Mouse (Mus musculus) limb, embryonic 10.5 days (tissue): ENCODE measurements around the gene Zbtb40. TPM values are rescaled to one million over a fixed set of nuclear protein-coding genes. Genes with fewer than 3 reads are reported as not detected.

Source experiments
- DNase-seq: peaks from one replicate; pipeline ENCODE4 v3.0.0-alpha.2; 2017; ENCODE audit warnings: low spot score
- H3K27ac ChIP-seq: fragments of 300-500 bp; sonication (generic); 2 replicates; pipeline ENCODE4 v1.5.1; 2016; ENCODE audit warnings: mild to moderate bottlenecking
- H3K27me3 ChIP-seq: fragments of 300-500 bp; sonication (generic); 2 replicates; pipeline ENCODE4 v1.6.1; 2016; ENCODE audit warnings: low read depth, mild to moderate bottlenecking; ENCODE audit not compliant: poor library complexity, severe bottlenecking
- H3K36me3 ChIP-seq: fragments of 300-500 bp; sonication (generic); 2 replicates; pipeline ENCODE4 v1.6.1; 2016; ENCODE audit warnings: mild to moderate bottlenecking, moderate library complexity
- H3K4me1 ChIP-seq: fragments of 300-500 bp; sonication (generic); 2 replicates; pipeline ENCODE4 v1.6.1; 2016
- H3K4me3 ChIP-seq: fragments of 300-500 bp; sonication (generic); 2 replicates; pipeline ENCODE4 v1.5.1; 2016; ENCODE audit warnings: mild to moderate bottlenecking, moderate library complexity
- H3K9me3 ChIP-seq: fragments of 300-500 bp; sonication (generic); replicated peaks from 2 replicates; pipeline ENCODE4 v1.6.1; 2016; ENCODE audit warnings: mild to moderate bottlenecking
- WGBS: fragments of 180-500 bp; shearing (Covaris S2); methylation state at CpG from one replicate; pipeline ENCODE4 v1.1.7; 2016; 5-methylcytosine and 5-hydroxymethylcytosine counted together
- polyA plus RNA-seq: library from polyadenylated mRNA; unstranded; fragments of >200 nt; fragmentation: Nextera tagmentation; extraction: Ambion mirVana; gene quantifications from 2 replicates; pipeline ENCODE4 v1.2.1, GENCODE M21; 2016

Gene Zbtb40
- polyA plus RNA-seq, 1 experiment from 2014 or later, result 7.2 TPM

DNA sequence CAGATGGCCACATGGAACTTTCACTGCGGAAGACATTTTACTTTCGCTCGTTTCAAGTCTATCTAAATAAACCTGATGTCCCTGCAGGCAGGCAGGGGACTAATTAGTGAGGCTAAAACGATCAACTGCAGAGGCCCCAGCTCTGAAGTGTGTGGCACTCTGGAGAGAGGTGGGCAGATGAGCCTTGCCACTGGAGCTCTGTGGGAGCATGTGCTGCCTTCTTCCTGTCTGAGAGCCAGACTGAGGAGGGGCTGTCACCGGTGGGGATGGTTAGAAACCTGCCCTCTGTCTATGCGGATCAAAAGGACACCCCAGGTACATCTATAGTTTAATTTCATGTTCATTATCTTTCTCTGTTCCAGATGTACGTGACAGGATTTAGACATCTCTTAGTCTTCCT is 51.7 kb downstream of the Zbtb40 start:
- H3K27me3 ChIP-seq, result no peaks in the 10 kb centered on the region
- 76% methylated on average over 7 of the region's 7 CpGs for WGBS
- H3K36me3 ChIP-seq, result peaks cover 77% of the 10 kb centered on the region
- DNase-seq, result no peak
- H3K9me3 ChIP-seq, result no peaks in the 10 kb centered on the region
- no peak overlapping the region for H3K27ac ChIP-seq
- peaks cover 8% of the 10 kb centered on the region for H3K4me1 ChIP-seq
- no peak overlapping the region for H3K4me3 ChIP-seq

DNA sequence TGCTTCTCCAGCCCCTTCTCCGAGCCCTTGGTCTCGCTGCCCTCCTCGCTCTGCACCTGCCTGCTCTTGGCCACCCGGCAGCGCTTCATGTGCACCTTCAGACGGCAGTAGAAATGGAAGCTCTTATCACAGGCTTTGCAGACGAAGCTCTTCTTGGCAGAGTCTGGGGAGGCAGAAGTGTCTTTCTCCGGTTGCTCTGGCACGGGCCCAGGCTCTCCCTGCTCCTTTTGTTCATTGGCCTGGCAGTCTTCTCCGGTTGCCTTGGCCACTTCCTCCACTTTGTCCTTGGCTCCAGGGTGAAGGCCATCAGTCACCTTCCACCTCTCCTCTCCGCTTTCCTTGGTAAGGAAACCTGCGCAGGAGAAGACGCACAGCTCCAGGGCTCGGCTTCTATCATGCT is 53.2 kb downstream of the Zbtb40 start:
- no peaks in the 10 kb centered on the region for H3K27me3 ChIP-seq
- peaks cover 8% of the 10 kb centered on the region for H3K4me1 ChIP-seq
- H3K27ac ChIP-seq, result no peak overlapping the region
- peaks cover 83% of the 10 kb centered on the region for H3K36me3 ChIP-seq
- WGBS, result 96% methylated on average over 14 of the region's 14 CpGs
- DNase-seq, result no peak
- no peaks in the 10 kb centered on the region for H3K9me3 ChIP-seq
- no peak overlapping the region for H3K4me3 ChIP-seq

DNA sequence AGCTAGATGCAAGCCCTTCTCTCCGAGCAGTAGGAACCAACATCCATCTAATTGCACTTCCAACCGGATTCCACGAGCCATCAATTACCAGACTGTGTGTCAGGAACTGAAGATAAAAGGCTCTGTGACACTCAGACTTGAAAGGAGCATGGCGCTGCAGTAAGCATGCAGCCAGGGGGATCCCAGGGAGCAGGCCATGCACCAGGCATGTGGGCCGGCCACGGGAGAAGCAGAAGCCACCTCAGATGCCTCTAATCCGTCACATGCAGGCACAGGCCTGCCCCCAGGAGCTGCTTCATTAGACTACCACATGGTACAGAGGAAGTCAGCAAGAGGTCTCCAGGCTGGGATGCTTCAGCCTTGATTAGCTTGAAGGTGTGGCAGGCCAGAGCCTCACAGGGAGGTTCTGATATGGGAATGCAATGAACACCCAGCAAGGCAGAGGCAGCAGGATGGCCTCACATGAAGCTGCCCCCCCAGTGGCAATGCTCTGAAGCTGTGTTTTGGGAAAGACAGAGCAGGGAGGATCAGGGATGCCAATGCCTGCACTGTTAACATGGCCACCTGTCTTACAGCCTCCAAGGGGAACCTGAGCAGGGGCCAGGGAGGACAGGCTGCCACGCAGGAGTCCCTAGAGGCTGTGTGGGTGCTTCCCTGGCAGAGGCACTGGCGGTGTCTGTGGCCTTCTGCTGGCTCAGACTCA is 66.5 kb downstream of the Zbtb40 start:
- Histone ChIP-seq H3K36me3 (peaks cover 21% of the 10 kb centered on the region), H3K9me3 (no peaks in the 10 kb centered on the region), H3K27me3 (peaks cover 35% of the 10 kb centered on the region), H3K4me1 (peaks cover 20% of the 10 kb centered on the region), H3K27ac (0 out of 2 replicates have a peak overlapping the region, but pooled peaks have one; percentile 6), H3K4me3 (no peak overlapping the region)
- DNase-seq, result no peak
- WGBS, result 27% methylated on average over 9 of the region's 9 CpGs

DNA sequence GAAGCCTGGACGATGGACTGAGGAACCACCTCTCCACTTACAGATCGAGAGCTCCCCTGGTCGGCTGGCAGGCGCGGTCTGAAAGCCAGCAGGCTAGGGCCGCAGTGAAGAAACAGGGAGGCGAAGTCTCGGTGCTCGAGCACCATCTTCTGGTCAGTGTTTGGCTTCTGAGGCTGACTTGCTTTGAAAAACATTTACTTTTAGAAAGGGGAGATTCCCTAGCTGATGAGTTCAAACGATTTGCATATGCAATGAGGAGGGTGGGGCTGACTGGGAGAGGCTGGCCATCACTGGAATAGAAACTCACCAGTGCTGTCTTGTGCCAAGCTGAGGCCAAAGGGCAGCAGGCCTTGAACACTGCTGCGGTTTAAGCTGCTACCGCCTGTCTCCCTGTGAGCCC is 67.3 kb downstream of the Zbtb40 start:
- Histone ChIP-seq H3K36me3 (peaks cover 14% of the 10 kb centered on the region), H3K27ac (no peak overlapping the region), H3K9me3 (no peaks in the 10 kb centered on the region), H3K27me3 (peaks cover 43% of the 10 kb centered on the region), H3K4me1 (peaks cover 20% of the 10 kb centered on the region), H3K4me3 (no peak overlapping the region)
- DNase-seq, result peak; percentile 66
- 4% methylated on average over 12 of the region's 12 CpGs for WGBS

DNA sequence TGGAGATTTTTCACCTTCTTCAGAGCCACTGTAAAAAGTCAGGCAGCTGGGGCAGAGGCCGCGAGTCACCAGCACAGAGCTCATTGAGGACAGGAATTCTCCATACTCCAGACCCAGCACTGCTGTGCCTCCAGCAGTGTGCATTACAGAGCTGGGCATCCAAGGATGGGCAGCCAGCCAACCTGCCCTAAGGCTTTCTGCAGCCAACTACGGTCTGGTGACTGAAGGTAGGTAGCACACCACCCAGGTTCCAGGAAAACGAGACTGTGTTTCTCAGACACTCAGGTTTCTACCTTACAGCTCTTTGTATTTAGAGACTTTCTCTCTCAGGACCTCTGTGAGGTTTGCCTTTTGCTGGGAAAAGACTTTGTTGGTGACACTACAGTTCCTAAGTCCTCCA is 67.7 kb downstream of the Zbtb40 start:
- no peak overlapping the region for H3K27ac ChIP-seq
- H3K4me1 ChIP-seq, result peaks cover 20% of the 10 kb centered on the region
- 76% methylated on average over 4 of the region's 4 CpGs for WGBS
- DNase-seq, result no peak
- H3K4me3 ChIP-seq, result no peak overlapping the region
- peaks cover 47% of the 10 kb centered on the region for H3K27me3 ChIP-seq
- H3K36me3 ChIP-seq, result peaks cover 9% of the 10 kb centered on the region
- no peaks in the 10 kb centered on the region for H3K9me3 ChIP-seq

DNA sequence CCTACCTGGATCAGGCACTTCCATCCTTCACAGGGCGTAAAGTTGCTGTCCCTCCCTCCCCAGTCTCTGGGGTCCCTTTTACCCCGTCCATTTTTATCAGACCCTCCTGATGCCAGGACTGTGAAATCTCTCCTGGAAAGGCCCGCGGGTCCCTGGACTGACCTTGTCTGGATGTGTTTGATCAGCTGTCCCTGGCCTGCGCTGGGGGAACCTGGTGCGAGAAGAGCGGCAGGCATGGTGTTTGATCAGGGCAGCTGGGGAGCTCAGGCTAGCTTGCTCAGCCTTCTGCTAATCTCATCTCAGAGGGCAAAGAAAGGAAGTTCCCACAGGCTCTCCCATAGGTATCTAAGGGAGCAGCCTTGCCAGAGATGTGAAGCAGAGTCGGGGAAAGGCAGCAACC is 71.4 kb downstream of the Zbtb40 start:
- peaks cover 11% of the 10 kb centered on the region for H3K4me1 ChIP-seq
- H3K4me3 ChIP-seq, result no peak overlapping the region
- DNase-seq, result no peak
- H3K27me3 ChIP-seq, result peaks cover 70% of the 10 kb centered on the region
- H3K27ac ChIP-seq, result no peak overlapping the region
- WGBS, result 65% methylated on average over 8 of the region's 8 CpGs
- no peaks in the 10 kb centered on the region for H3K36me3 ChIP-seq
- H3K9me3 ChIP-seq, result no peaks in the 10 kb centered on the region

DNA sequence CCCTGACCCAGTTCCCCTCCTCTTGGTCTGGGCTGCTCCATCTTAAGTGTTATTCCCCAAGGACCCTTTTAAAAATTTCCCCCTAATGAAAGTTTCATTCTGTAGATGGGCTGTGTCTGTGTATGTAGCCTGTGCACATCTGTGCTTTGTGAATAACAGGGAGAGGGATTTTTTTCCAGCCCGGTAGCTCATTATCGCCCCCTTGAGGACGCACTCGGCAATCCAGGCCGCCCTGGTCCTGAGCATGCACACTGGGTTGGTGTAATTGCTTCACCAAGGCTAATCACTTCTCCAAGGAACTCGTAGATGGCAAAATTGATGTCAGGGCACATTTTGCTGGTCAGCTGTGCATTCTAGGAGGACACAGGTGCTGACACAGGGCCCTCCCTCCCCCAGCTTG is 77.7 kb downstream of the Zbtb40 start:
- WGBS, result 8% methylated on average over 6 of the region's 6 CpGs
- Histone ChIP-seq H3K4me3 (no peak overlapping the region), H3K9me3 (no peaks in the 10 kb centered on the region), H3K27me3 (peaks cover 84% of the 10 kb centered on the region), H3K4me1 (peaks cover 43% of the 10 kb centered on the region), H3K27ac (no peak overlapping the region), H3K36me3 (no peaks in the 10 kb centered on the region)
- DNase-seq, result peak; percentile 84

DNA sequence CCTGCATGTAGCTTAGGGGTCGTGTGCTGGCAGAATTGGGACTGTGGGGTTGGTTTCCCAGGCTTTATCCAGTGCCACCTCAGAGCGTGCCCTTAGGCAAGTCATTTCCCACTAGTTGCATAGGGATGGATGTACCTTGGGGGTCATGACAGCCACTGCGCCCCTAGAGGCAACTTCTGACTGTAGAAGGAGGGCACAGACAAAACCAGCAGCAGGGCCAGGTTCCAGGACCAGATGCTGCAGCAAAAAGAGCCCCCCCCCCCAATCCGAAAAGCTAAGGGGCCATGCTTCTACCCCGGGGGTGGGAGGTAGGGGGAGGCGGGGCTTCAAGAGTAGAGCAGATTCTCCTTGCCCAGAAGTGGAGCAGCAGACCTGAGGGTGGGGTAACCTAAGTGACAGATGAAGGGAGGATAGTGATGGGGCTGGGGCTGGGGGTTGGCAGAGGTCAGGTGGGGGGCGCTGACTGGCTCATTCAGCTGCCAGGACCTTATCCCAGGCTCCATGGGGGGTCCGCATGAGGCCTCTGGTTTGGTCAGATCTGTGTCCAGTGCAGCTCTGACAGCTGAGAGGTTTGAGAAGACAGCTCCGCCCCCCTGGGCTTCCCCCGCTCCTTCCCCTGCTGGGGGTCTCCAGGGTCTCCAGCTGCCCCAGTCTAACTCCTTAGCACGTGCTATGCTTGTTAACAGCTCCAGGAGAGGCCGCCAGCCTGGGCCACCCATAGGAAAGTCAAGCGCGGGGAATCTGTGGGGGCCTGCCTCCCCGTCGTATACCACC is 78.9 kb downstream of the Zbtb40 start:
- Histone ChIP-seq H3K4me3 (no peak overlapping the region), H3K27me3 (peaks cover 90% of the 10 kb centered on the region), H3K36me3 (no peaks in the 10 kb centered on the region), H3K27ac (no peak overlapping the region), H3K9me3 (no peaks in the 10 kb centered on the region), H3K4me1 (peaks cover 56% of the 10 kb centered on the region)
- DNase-seq, result no peak
- WGBS, result 39% methylated on average over 16 of the region's 16 CpGs

DNA sequence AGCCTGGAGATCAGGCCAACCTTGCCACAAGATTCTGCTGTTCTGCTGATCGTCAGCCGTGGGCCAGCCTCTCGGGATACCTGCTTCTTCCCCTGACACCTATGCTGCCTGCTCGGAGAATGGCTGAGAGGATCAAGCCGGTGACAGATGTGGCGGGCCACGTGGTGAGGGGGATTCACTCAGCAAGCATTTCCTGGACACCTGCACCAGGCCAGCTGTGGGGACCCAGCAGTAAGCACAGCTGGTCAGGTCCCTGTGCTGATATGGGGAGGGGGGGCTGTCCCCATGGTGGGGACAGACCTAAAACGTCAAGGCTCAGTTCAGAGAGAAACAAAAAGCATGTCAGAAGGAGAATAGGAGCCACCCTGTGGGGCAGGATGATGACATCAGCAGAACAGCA is 79.5 kb downstream of the Zbtb40 start:
- H3K27me3 ChIP-seq, result peaks cover 93% of the 10 kb centered on the region
- H3K4me3 ChIP-seq, result no peak overlapping the region
- H3K36me3 ChIP-seq, result no peaks in the 10 kb centered on the region
- DNase-seq, result no peak
- peaks cover 57% of the 10 kb centered on the region for H3K4me1 ChIP-seq
- no peaks in the 10 kb centered on the region for H3K9me3 ChIP-seq
- no peak overlapping the region for H3K27ac ChIP-seq
- WGBS, result 50% methylated on average over 8 of the region's 8 CpGs

DNA sequence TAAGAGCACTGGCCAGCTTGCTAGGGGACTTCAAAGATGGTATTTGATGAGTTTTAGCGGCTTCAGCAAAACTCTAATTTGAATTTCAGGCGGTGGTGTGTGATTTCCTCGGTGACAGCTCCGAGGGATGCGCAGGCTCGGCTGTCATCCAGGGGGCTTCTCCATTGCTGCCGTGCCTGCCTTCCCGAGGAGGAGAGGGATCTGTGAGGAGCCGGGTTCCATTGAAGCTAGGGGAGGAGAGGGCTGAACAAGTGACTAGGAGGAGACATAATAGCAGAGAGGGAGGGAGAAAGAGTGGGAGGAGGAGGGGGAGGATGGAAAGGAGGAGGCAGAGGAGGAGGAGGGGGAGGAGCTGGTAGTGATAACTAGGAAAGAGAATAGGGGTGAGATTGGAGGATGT is 81.1 kb downstream of the Zbtb40 start:
- Histone ChIP-seq H3K36me3 (no peaks in the 10 kb centered on the region), H3K27me3 (peaks cover 98% of the 10 kb centered on the region), H3K27ac (peak overlapping the region; percentile 10; the same call in 1 of the 2 replicates), H3K4me3 (no peak overlapping the region), H3K4me1 (peaks cover 70% of the 10 kb centered on the region), H3K9me3 (no peaks in the 10 kb centered on the region)
- no peak for DNase-seq
- WGBS, result 19% methylated on average over 9 of the region's 9 CpGs

DNA sequence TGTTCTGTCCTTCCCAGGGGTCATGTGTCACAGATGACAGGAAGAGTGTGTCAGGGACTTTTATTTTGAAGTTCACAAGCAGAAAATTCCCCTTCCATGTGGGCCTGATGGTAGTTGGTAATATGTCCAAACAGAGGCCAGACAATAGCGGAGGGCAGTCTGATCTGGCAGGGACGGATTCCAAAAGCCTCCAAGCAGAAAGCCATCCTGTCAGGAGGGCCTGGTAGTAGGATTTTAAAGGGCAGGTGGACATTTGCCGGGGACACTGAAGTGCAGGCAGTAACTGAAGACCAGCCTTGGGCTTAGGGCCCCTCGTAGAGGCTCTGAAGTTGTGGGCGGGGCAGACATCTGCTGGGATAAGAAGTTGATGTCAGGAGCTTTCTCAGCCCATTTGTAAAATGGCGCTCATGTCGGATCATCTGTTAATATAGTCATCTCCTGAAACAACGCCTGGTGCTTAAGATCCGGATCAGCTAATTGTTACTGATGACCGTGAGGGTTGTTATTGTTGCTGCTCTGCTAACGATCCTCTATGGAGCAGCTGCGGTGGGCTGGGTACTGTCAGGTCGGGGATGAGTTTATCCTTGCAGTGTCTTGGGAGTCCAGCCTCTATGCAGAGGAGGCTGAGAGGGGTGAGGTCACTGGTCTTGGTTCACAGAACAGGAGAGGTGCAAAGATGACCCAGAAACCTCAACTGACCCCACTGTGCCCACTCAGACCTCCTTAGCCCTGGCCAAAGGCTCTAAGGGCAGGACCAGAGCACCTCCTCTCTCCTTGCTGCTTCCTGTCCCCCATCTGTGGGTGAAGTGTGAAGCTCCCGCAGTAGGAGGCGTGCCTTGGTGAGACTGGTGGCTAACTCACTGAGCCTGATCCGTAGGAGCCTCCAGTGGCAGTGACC is 81.9 kb downstream of the Zbtb40 start:
- WGBS, result 27% methylated on average over 16 of the region's 16 CpGs
- peaks cover 91% of the 10 kb centered on the region for H3K27me3 ChIP-seq
- H3K9me3 ChIP-seq, result no peaks in the 10 kb centered on the region
- H3K27ac ChIP-seq, result no peak overlapping the region
- H3K4me1 ChIP-seq, result peaks cover 78% of the 10 kb centered on the region
- DNase-seq, result no peak
- no peak overlapping the region for H3K4me3 ChIP-seq
- no peaks in the 10 kb centered on the region for H3K36me3 ChIP-seq

DNA sequence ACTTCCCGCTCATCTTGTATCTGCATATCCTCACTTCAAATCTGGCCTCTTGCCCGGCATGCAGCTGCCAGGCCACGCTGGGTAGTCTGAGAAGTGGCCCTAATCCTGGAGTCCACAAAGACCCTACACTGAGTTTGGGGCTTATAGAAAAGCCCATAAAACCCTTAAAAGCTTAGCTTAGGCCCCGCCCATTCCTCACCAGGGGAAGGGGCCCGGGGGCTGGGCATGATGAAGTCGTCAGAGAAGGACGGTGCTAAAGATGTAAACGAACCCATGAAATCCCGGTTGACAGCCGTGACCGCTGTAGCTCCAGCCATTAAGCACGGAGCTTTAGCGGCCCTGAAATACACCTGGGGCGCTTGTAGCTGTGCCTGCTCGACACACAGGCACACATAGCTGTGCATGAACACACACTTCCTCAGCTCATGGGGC is 83.6 kb downstream of the Zbtb40 start:
- H3K27me3 ChIP-seq, result peaks cover 89% of the 10 kb centered on the region
- no peak for DNase-seq
- peaks cover 92% of the 10 kb centered on the region for H3K4me1 ChIP-seq
- no peaks in the 10 kb centered on the region for H3K36me3 ChIP-seq
- no peak overlapping the region for H3K27ac ChIP-seq
- WGBS, result 20% methylated on average over 15 of the region's 15 CpGs
- no peak overlapping the region for H3K4me3 ChIP-seq
- H3K9me3 ChIP-seq, result no peaks in the 10 kb centered on the region

DNA sequence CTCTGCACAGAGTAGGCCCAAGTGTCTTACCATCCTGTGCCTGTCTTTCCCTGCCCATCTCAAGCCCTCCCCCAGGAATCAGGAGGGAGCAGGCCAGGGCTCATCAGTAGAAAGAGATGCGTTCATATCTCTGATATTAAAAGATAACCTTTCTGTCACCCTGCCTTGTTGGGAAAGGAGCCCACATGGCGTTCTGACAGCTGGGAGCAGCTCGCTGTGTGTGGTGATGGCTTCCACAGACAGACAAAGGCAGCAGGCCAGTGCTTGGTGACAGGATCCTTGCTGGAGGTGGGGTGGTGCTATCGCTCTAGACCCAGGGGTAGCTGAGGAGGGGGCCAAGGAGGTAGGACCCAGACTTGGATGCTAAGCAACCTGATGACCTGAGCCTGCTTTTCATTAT is 86.2 kb downstream of the Zbtb40 start:
- H3K36me3 ChIP-seq, result no peaks in the 10 kb centered on the region
- WGBS, result 65% methylated on average over 4 of the region's 4 CpGs
- no peak overlapping the region for H3K4me3 ChIP-seq
- H3K9me3 ChIP-seq, result no peaks in the 10 kb centered on the region
- H3K27me3 ChIP-seq, result peaks cover 89% of the 10 kb centered on the region
- peaks cover 67% of the 10 kb centered on the region for H3K4me1 ChIP-seq
- no peak overlapping the region for H3K27ac ChIP-seq
- no peak for DNase-seq
